Mouse (Mus musculus) testis, adult 2 months (tissue): ENCODE data around the gene Cdh23. TPM values are rescaled to one million over a fixed set of nuclear protein-coding genes. Genes with fewer than 3 reads are reported as not detected.

Experiments
- H3K27ac ChIP-seq: fragments of 200-500 bp; 2 replicates; pipeline ENCODE4 v1.5.1; 2012; ENCODE audit warnings: low read depth, low read length; ENCODE audit not compliant: control insufficient read depth, insufficient read depth
- H3K27me3 ChIP-seq: fragments of 200-500 bp; 2 replicates; pipeline ENCODE4 v1.6.1; 2012; ENCODE audit warnings: mild to moderate bottlenecking, low read length, moderate library complexity; ENCODE audit not compliant: control insufficient read depth, insufficient read depth
- H3K36me3 ChIP-seq: fragments of 200-500 bp; 2 replicates; pipeline ENCODE4 v1.6.1; 2012; ENCODE audit warnings: mild to moderate bottlenecking, low read length; ENCODE audit not compliant: control insufficient read depth, insufficient read depth
- H3K4me1 ChIP-seq: fragments of 200-500 bp; 2 replicates; pipeline ENCODE4 v1.6.1; 2012; ENCODE audit warnings: low read length; ENCODE audit not compliant: control insufficient read depth, insufficient read depth
- H3K4me3 ChIP-seq: fragments of 200-500 bp; 2 replicates; pipeline ENCODE4 v1.5.1; 2012; ENCODE audit warnings: low read depth, mild to moderate bottlenecking, low read length, moderate library complexity, mixed read lengths; ENCODE audit not compliant: control insufficient read depth
- CTCF ChIP-seq: fragments of 200-500 bp; IDR thresholded peaks from 2 replicates; pipeline ENCODE4 v1.5.1; 2012; ENCODE audit warnings: low read depth, mild to moderate bottlenecking, inconsistent platforms, low read length, moderate library complexity; ENCODE audit not compliant: control insufficient read depth, insufficient read depth, insufficient replicate concordance
- POLR2A ChIP-seq: fragments of 200-500 bp; IDR thresholded peaks from 2 replicates; pipeline ENCODE4 v1.6.1; 2012; ENCODE audit warnings: low read depth, mild to moderate bottlenecking, inconsistent platforms, low read length, moderate library complexity; ENCODE audit not compliant: control insufficient read depth
- polyA plus RNA-seq: library from polyadenylated mRNA; depleted of rRNA; stranded (reverse); fragments of >200 nt; gene quantifications from 2 replicates; pipeline ENCODE4 v1.2.3, GENCODE M21; 2012

Gene Cdh23
- polyA plus RNA-seq, 1 experiment: 34.4 TPM

DNA sequence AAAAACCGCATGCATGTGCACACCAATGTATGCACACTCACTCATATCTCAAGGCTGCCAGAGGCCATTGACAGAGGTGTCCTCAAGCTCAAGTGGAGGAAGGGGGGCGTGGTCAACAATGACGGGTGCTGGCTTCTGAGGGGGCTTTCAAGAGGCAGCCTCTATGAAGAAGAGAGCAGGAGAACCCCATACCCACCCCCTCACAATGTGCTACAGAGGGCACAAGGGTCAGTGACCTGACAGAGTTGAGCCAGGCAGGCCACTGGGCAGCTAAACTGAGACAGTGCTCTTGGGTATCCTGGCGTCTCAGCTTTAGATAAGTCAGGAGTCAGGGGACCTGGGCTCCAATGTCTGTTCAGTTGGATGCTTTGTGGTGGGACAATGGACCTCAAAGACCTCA is 6.9 kb downstream of the Cdh23 start:
- Histone ChIP-seq H3K4me1 (peaks cover 12% of the 10 kb centered on the region), H3K4me3 (no peak overlapping the region), H3K27ac (no peak overlapping the region), H3K36me3 (no peaks in the 10 kb centered on the region), H3K27me3 (no peaks in the 10 kb centered on the region)
- TF ChIP-seq CTCF (no peak), POLR2A (no peak)

- peaks cover 12% of the 10 kb centered on the region for H3K4me1 ChIP-seq
- no peaks in the 10 kb centered on the region for H3K27me3 ChIP-seq
- TF ChIP-seq POLR2A (no peak), CTCF (peak; percentile 26; the same call in 1 of the 2 replicates)
- H3K4me3 ChIP-seq: peak overlapping the region; percentile 53
- no peak overlapping the region for H3K27ac ChIP-seq
- no peaks in the 10 kb centered on the region for H3K36me3 ChIP-seq
These were observed 9.1 kb downstream of the Cdh23 start for GRCm38 (mm10) chr10:60687011-60687776.

DNA sequence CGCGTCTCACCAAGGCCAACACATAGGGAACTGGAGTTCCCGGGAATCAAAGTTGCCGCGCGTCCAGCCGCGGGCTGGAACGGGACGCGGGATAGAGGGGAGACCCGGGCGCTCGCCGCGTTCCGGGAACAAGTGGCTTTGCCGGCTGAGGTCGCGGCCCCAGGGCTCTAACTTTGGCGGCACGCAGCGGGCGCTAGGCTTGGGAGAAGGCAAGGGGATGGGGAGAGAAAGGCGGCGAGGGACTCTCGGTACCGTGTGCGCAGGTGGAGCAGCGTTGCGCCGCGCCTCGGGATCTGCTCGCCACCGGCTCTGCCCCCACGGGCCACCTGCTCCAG is 9.7 kb downstream of the Cdh23 start:
- Histone ChIP-seq H3K27ac (no peak overlapping the region), H3K4me1 (peaks cover 12% of the 10 kb centered on the region), H3K36me3 (no peaks in the 10 kb centered on the region), H3K27me3 (no peaks in the 10 kb centered on the region), H3K4me3 (peak overlapping the region; percentile 53)
- TF ChIP-seq CTCF (no peak), POLR2A (no peak)

DNA sequence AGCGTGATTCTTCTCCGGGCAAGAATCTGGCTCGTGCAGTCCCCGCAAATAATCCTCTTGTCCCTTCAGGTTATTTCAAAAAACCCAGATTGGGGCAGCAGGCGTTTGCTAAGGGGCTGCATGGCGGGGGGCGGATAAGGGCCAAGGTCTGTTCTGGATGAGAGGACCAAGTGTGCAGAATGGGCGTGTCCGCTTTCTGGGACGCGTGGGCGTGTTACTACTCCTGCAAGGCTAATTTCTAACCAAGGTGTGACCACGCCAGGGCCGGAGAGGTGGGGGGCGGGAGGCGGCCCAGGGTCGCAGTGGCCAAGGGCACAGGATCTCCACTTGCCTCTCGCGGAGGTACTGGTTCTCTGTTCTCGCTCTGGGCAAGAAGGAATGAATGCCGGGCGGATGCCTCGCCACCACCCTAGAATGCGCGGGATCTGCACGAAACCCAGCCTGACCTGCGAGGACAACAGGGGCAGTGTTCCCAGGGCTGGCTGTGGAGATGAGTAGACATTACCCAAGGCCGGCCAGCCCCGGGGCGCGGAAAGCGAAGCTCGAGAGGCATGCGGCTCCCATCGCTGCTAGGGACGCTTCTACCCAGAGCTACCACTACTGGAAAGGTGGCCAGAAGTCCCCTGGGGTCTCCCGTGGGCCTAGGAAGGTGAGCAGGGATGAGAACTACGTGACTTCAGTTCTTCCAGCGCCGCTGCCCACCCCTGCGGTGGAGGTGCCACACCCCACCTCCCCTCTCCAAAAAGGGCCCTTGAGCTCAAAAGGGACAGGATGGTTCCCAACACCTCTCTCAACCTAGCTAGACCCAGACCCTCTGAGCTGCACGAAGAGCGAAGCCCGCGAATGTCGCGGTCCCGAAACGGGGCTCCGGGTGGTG is 10.3 kb downstream of the Cdh23 start:
- Histone ChIP-seq H3K27ac (no peak overlapping the region), H3K27me3 (no peaks in the 10 kb centered on the region), H3K36me3 (no peaks in the 10 kb centered on the region), H3K4me3 (peak overlapping the region; percentile 53), H3K4me1 (peaks cover 12% of the 10 kb centered on the region)
- no peak for TF ChIP-seq CTCF
- no peak for TF ChIP-seq POLR2A

DNA sequence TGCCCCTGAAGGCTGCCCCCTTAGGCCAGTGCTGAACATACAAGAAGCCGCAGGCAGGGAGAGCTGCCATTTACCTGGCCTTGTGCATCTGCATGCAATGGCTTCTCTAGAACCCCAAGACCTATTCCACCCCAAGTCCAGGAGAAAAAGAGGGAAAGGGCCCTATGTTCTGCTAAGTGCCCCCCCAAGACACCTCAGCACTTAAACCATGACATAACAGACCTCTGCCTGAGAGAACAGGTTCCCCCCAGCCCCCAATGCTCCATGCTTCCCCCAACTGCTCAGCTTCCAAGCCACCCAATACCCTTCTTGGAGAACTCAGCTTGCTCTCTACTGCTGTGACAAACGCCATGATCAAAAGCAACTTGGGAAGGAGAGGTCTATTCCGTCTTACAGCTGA is 17.4 kb downstream of the Cdh23 start:
- Histone ChIP-seq H3K4me3 (no peak overlapping the region), H3K4me1 (no peaks in the 10 kb centered on the region), H3K36me3 (no peaks in the 10 kb centered on the region), H3K27me3 (no peaks in the 10 kb centered on the region), H3K27ac (no peak overlapping the region)
- no peak for TF ChIP-seq POLR2A
- TF ChIP-seq CTCF: no peak

DNA sequence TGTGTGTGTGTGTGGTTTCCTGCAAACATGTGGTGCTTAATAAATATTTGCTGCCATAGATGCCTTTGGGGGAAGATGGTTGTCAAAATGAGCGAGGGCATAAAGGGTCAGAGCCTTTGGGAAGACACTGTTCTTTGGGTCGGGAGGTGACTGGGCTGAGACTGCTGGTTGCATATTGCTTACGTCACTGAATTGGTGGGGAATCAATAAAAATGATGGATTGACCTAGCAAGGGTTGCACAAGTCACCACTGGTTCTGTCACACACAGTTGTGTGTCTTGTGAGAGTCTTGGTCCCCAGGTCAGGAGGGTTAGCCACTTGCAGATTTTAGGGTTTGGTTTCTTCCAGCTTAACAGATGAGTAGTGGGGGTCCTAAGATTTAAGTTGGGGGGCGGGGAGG is 19.0 kb downstream of the Cdh23 start:
- Histone ChIP-seq H3K4me3 (no peak overlapping the region), H3K27ac (no peak overlapping the region), H3K4me1 (no peaks in the 10 kb centered on the region), H3K27me3 (no peaks in the 10 kb centered on the region), H3K36me3 (no peaks in the 10 kb centered on the region)
- TF ChIP-seq CTCF (no peak), POLR2A (no peak)

DNA sequence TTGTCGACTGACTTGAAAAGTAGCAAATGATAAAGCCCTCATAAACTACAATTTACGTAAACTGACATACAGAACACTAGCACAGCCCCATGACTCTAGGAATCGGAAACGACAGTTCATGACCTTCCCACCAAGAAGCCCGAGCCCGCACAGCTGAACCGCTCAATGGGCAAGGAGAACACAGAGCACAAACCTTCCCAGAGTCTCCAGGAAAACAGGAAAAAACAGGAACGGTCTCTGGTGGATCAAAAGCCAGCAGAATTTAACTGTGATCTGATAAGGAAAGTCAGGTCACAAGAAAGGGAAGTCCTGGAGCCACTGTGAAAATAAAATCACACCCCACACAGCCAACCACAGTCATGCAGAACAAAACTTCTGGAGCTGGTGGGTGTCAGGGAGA is 26.1 kb downstream of the Cdh23 start:
- H3K4me3 ChIP-seq: no peak overlapping the region
- H3K27ac ChIP-seq: no peak overlapping the region
- no peaks in the 10 kb centered on the region for H3K27me3 ChIP-seq
- TF ChIP-seq CTCF (no peak), POLR2A (no peak)
- no peaks in the 10 kb centered on the region for H3K36me3 ChIP-seq
- no peaks in the 10 kb centered on the region for H3K4me1 ChIP-seq
